Mouse (Mus musculus) retina, adult 2 months (tissue): ENCODE results near the gene Ms4a6c.
"Not testable (repeated sequence)": the region's sequence is repeated elsewhere in the genome, so short reads cannot be mapped to it uniquely, and the experiment has no call there.

ENCODE experiments used
- DNase-seq: peaks from one replicate; pipeline ENCODE4 v3.0.0-alpha.2; 2012; ENCODE audit warnings: low read depth, low spot score

Ms4a6c gene

DNA sequence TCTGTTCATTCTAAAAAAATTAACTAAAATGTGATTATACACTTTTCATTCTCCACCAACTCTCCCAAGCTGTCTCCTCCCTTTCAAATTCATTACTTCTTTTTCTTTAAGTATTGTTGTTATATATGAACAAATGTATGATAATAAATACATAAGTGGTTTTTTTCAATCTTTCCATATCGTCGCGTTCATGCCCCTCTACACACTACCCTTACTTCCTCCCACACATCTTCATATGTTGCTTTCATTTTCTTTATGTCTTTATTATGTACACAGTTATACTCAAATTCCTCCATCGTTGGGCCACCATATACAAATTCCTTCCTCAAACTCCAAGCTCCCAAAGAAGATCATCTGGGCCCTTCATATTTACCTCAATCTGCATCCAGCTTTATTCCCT, 32.2 kb downstream of the Ms4a6c start:
- no peak for DNase-seq

DNA sequence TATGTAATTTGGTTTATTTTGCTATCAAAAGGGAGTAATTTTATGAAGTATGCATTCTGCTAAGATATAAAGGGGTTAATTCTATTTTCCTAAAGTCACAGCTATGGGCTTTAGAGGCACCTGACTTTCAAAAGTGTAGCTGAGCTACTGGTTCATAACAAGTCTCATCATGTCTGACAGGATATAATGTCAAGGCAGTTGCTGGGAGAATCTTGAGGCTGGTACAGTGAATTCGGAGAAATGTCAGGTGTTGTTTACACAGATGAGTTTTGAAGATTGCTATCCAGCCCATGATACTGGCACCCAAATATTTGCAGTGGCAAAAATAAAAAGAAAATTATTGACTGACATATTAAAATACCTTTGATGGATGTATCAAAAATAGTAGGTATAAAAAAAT, 35.7 kb downstream of the Ms4a6c start:
- DNase-seq, result no peak

DNA sequence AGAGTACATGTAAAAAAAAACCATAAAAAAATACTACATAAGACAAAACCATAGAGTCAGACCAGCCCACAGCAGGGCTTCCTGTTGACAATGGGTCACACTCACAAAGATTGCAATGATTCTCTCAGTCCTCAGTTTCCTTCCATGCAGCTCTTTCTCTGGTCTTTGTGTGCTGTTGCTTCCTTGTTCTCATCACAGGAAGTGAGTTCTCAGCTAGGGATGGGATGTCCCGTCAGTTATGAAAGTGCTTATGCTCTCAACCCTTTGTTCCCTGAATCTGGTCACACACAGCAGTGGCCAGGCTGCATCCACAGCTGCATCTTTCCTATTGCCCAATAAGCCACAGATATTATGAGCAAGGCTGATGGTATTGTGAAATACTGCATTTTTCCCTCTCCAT, 44.3 kb downstream of the Ms4a6c start:
- DNase-seq, result no peak

DNA sequence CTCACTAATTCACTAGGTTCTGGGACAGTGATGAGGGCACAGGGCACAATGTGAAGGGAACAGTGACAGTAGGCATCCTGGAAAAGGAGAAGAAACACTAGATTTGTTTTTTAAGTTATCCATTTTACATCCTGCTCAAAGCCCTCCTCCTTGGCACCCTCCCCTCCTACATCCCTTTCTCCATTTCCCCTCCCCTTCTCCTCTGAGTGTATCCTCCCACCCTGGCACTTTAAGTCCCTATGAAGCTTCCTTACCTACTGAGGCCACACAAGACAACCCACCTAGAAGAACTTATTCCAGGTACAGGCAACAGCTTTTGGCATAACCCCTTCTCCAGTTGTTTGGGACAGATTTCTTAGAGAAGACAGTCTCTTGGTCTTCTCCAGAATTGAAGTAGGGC, 47.1 kb downstream of the Ms4a6c start, which contains the start of gene Ms4a6b:
Gene Ms4a6b (plus strand): TSS at position 267 of the 400 bp plus-strand sequence.
- no peak for DNase-seq

DNA sequence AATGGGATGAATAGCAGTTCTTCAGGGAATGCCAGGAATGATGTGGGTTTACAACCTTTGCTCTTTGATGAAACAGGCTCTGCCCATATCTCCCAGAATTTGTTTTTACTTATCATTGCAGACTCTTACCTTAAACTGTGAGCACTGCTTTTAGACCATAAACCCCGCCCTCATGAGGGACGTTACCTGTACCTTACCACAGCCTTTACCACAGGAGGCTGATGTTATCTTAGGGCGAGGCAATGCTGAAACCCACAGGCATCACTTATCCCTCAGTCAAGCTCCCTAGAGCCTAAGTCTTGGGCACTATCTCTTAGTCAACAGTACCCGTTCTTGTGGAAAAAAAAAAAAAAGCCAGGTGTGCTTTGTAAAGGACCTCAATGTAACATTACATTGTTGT, 47.7 kb downstream of the Ms4a6c start:
- no peak for DNase-seq

DNA sequence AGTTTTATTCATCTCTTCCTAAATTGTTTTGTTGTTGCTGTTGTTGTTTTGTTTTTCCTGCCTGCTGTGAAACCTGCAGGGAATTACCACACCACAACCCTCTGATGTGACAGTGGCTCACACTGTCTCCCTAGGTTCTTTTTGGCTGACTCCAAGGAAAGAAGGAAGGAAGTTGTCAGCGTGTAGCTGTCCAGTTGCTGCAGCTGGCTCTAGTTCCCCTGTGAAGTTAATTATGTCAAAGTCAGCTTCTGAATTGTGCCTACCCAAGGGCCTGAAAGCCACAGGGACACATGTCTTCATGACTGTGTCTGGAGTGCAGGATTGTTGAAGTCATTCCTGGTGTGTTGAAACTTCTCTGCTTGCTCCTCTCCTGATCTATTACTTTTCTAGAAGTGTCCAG, 48.2 kb downstream of the Ms4a6c start:
- not testable (repeated sequence) for DNase-seq

DNA sequence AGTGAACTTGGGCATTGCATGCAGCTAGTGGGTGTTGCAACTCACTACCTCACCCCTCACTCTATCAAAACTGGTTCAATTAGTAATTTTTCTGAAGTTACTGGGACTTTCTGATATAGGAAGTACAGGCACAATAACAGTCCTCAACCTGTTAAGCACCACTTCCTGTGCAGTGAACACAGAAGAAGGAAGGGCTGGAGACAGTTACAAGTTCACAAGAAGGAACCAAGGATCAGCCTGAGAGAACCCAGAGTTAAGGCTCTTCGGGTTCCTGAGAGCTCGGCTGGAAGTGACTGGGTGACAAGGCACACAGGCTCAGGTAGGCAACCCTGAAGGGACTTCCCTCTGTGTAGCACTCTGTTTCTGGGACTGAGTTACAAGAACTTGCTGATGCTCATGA, 49.2 kb downstream of the Ms4a6c start:
- not testable (repeated sequence) for DNase-seq

DNA sequence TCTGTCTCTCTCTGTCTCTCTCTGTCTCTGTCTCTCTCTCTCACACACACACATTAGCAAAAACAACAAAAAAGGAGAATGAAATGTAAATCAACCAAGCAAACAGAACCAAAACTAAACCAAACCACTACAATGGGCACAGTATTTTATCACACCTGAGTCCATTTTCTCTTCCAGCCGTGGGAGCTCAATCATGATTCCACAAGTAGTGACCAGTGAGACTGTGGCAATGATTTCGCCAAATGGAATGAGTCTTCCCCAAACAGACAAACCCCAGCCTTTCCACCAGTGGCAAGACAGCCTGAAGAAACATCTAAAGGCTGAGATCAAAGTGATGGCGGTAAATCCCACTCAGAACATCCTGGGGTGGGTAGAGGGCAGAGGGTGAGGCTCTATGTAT, 51.0 kb downstream of the Ms4a6c start:
- DNase-seq, result no peak
